Mouse (Mus musculus): Measurements from ENCODE around the gene Zfand2a. TPM values are rescaled to one million over a fixed set of nuclear protein-coding genes. Genes with fewer than 3 reads are reported as not detected.

Zfand2a gene
- 10 to 100 TPM; 14.0 to 16.7 TPM for total RNA-seq (2021)
- 12.0 and 17.6 TPM in 2 replicates for polyA plus RNA-seq (2012; rRNA removed)
- long read RNA-seq, partial matches to known transcripts = 0 of 4 reads
- long read RNA-seq, other reads (novel, unspliced or antisense) = 2 of 4 reads

DNA sequence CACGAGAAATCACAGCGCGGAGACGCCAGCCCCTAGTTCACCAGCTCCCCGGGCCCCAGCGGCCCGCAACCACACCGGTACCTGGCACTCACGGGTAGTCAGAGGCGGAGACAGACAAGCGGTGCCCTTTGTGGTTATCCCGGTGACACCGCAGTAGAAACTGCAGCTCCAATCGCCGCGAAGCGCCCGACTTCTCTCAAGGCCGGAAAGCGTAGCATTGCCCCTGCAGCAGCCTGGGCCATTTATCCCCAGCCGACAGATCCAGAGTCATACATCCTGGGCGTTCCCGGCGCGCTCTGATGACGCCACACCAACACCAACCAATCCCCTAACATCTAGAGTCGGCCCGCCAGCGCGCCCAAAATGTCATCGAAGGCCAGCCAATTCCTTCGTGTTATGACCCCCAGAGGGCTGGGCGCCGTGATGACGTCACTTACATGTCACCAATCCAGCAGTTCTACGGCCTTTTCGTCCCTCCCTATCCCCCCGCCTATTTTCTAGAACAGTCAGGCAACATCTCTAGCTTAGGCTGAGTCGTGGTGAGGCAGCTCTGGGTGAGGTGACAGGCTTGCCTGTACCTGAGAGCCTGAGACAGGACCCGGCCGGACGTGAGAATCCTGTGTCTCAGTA lies at the start of gene Zfand2a:
Gene Zfand2a, minus strand, starts transcription at position 365 of the 630 bp plus-strand sequence.
- WGBS = under 1% methylated on average over 42 of the region's 42 CpGs
- H3K9ac ChIP-seq (ENCODE audit: low read depth, low read length) = peak within 1 kb of the TSS; percentile 82
- H3K27ac ChIP-seq = peak within 1 kb of the TSS; percentile 97
- DNase-seq = peak; percentile 98 to 99
- peak within 1 kb of the TSS; percentile 87 for H3K4me3 ChIP-seq
- H3K79me2 ChIP-seq (replicated peaks; ENCODE audit: control insufficient read depth, insufficient read depth, low read length) = no peaks in the 10 kb centered on the region
- peaks cover 3% of the 10 kb centered on the region for H3K4me1 ChIP-seq (ENCODE audit: control insufficient read depth, insufficient read depth, low read length)
- TF ChIP-seq EP300 (IDR thresholded peaks at IDR 0.05; ENCODE audit: insufficient read depth, low read depth, low read length) = peak; percentile 92
- TF ChIP-seq POLR2A (IDR thresholded peaks at IDR 0.05; ENCODE audit: insufficient read depth, low read depth, low read length) = peak; percentile 96
- no peak for TF ChIP-seq CTCF (IDR thresholded peaks at IDR 0.05)
- intact Hi-C loops (cut with DNase I) = loop anchor here (1.0 to 5.0 kb wide), 2 partner anchors 24 to 142 kb away; partner anchors contain the start of gene 3110082I17Rik
- no peaks in the 10 kb centered on the region for H3K36me3 ChIP-seq (ENCODE audit: control insufficient read depth, insufficient read depth, low read length)
- no peaks in the 10 kb centered on the region for H3K27me3 ChIP-seq (ENCODE audit: control insufficient read depth, insufficient read depth, low read length)

DNA sequence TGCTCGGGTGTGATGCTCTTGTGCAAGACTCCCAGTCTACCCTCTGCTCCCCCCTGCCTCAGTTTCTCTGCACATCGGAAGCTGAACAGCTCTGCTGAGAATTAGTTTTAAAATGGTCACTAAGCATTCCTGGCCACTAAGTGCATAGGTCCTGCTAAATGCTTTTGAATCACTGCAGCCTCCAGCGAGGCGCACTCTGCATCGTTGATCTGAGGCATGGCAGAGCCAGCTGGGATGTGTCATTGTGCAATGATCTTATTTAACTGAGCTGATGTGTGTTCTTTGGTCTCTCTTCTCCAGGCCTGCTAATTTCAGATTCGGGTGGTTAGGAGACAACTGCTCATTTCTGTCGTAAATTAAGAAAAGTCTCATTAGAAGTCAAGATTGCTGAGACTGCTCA lies 44.5 kb upstream of the Zfand2a start:
- H3K27ac ChIP-seq = no peak overlapping the region
- no peak for DNase-seq
- WGBS = 66% methylated on average over 7 of the region's 7 CpGs
- H3K4me1 ChIP-seq (ENCODE audit: control insufficient read depth, insufficient read depth, low read length) = no peaks in the 10 kb centered on the region
- intact Hi-C loops (cut with DNase I) = no loop called here
- H3K27me3 ChIP-seq (ENCODE audit: control insufficient read depth, insufficient read depth, low read length) = peaks cover 3% of the 10 kb centered on the region
- TF ChIP-seq POLR2A (IDR thresholded peaks at IDR 0.05; ENCODE audit: insufficient read depth, low read depth, low read length) = no peak
- no peaks in the 10 kb centered on the region for H3K36me3 ChIP-seq (ENCODE audit: control insufficient read depth, insufficient read depth, low read length)
- H3K4me3 ChIP-seq = no peak overlapping the region
- H3K79me2 ChIP-seq (replicated peaks; ENCODE audit: control insufficient read depth, insufficient read depth, low read length) = no peaks in the 10 kb centered on the region
- H3K9ac ChIP-seq (ENCODE audit: low read depth, low read length) = no peak overlapping the region

DNA sequence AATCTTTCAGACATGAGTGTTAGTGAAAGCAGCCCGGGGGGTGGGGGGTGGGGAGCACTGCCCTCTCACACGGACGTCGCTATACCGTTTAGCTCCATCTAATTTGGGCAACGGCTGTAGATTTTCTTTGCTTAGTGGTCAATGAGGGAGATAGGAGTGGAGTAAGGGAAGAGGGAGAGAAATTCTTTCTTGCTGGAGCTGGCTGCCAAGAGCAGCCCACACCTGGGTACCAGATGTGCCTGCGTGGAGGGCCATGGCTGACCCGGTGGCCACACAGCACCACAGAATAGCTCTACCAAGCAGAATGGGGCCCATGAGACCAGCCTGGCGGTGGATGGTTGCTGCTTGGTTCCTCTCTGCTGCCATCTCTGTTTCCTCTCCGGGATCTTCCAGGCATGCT lies 37.6 kb upstream of the Zfand2a start:
- intact Hi-C loops (cut with DNase I) = no loop called here
- Histone ChIP-seq H3K36me3 (ENCODE audit: control insufficient read depth, insufficient read depth, low read length) (no peaks in the 10 kb centered on the region), H3K9ac (ENCODE audit: low read depth, low read length) (no peak overlapping the region), H3K79me2 (replicated peaks; ENCODE audit: control insufficient read depth, insufficient read depth, low read length) (no peaks in the 10 kb centered on the region), H3K27me3 (ENCODE audit: control insufficient read depth, insufficient read depth, low read length) (no peaks in the 10 kb centered on the region), H3K4me3 (no peak overlapping the region), H3K27ac (no peak overlapping the region), H3K4me1 (ENCODE audit: control insufficient read depth, insufficient read depth, low read length) (no peaks in the 10 kb centered on the region)
- 82% methylated on average over 10 of the region's 10 CpGs for WGBS
- TF ChIP-seq CTCF (IDR thresholded peaks at IDR 0.05) = no peak
- TF ChIP-seq EP300 (IDR thresholded peaks at IDR 0.05; ENCODE audit: insufficient read depth, low read depth, low read length) = no peak
- TF ChIP-seq POLR2A (IDR thresholded peaks at IDR 0.05; ENCODE audit: insufficient read depth, low read depth, low read length) = no peak
- no peak for DNase-seq

DNA sequence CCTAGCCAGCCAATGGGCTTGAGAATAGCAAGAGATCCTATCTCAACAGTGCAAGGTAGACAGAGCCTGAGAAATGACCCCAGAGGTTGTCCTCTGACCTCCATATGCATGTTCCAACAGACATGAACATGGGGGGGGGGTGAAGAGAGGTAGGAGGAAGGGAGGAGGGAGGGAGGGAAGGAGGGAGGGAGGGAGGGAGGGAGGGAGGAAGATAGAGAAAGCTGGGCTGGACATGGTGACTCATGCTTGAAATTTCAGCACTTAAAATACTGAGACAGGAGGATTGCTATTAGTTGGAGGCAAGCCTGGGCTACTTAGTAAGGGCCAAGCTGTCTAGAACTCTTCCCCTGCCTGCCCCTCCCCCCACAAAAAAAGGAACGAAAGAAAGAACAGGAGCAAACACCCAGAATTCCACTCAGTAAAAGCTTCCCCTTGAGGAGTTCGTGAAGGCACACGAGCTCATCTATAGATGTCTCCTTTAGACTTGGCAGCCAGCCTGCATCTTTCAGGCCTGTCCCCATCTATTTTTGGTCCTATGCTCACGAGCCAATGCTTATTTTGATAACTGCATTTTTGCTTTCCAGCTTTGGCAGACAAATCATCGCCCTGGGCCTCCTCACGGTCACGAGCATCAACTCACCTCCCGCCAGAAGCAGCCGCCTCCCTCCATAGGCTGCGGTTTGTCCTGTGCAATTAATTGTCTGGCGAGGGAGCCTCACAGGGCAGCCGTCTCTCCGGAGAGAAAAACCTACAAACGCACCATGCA lies 35.9 kb upstream of the Zfand2a start:
- Histone ChIP-seq H3K9ac (ENCODE audit: low read depth, low read length) (no peak overlapping the region), H3K27me3 (ENCODE audit: control insufficient read depth, insufficient read depth, low read length) (no peaks in the 10 kb centered on the region), H3K4me1 (ENCODE audit: control insufficient read depth, insufficient read depth, low read length) (no peaks in the 10 kb centered on the region), H3K4me3 (no peak overlapping the region), H3K36me3 (ENCODE audit: control insufficient read depth, insufficient read depth, low read length) (no peaks in the 10 kb centered on the region), H3K79me2 (replicated peaks; ENCODE audit: control insufficient read depth, insufficient read depth, low read length) (no peaks in the 10 kb centered on the region), H3K27ac (peak overlapping the region; percentile 41)
- peak in 1 of 2 experiments; percentile 75 for DNase-seq
- WGBS = 23% methylated on average over 14 of the region's 14 CpGs
- intact Hi-C loops (cut with DNase I) = no loop called here
- TF ChIP-seq CTCF (IDR thresholded peaks at IDR 0.05) = no peak
- peak; percentile 75; the same call in 1 of the 2 replicates for TF ChIP-seq EP300 (IDR thresholded peaks at IDR 0.05; ENCODE audit: insufficient read depth, low read depth, low read length)

DNA sequence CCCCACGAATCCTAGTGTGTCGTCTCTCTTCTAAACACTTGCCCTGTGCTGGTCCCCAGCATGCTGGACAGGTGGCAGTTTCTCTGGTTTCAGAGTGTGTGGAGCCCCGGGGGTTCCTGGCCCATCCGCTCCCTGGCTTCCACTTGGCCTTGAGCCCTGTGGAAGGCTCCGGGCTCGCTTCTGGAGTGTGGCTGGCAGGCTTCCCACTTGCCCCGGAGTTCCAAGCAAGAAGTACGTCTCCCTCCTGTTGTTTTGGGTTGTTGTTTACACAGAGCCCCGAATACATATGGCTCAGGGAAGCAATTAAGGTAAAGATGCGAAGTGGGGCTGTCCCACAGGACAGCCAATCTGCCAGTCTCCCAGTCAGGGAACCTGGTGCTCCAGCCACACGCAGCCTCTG lies 31.9 kb upstream of the Zfand2a start:
- Histone ChIP-seq H3K79me2 (replicated peaks; ENCODE audit: control insufficient read depth, insufficient read depth, low read length) (no peaks in the 10 kb centered on the region), H3K4me1 (ENCODE audit: control insufficient read depth, insufficient read depth, low read length) (no peaks in the 10 kb centered on the region), H3K27ac (no peak overlapping the region), H3K4me3 (no peak overlapping the region), H3K9ac (ENCODE audit: low read depth, low read length) (no peak overlapping the region), H3K27me3 (ENCODE audit: control insufficient read depth, insufficient read depth, low read length) (no peaks in the 10 kb centered on the region; the same call in 1 of the 2 replicates), H3K36me3 (ENCODE audit: control insufficient read depth, insufficient read depth, low read length) (no peaks in the 10 kb centered on the region)
- DNase-seq = no peak
- intact Hi-C loops (cut with DNase I) = no loop called here
- WGBS = 15% methylated on average over 11 of the region's 11 CpGs
- no peak for TF ChIP-seq CTCF (IDR thresholded peaks at IDR 0.05)
- no peak for TF ChIP-seq EP300 (IDR thresholded peaks at IDR 0.05; ENCODE audit: insufficient read depth, low read depth, low read length)
- TF ChIP-seq POLR2A (IDR thresholded peaks at IDR 0.05; ENCODE audit: insufficient read depth, low read depth, low read length) = no peak

DNA sequence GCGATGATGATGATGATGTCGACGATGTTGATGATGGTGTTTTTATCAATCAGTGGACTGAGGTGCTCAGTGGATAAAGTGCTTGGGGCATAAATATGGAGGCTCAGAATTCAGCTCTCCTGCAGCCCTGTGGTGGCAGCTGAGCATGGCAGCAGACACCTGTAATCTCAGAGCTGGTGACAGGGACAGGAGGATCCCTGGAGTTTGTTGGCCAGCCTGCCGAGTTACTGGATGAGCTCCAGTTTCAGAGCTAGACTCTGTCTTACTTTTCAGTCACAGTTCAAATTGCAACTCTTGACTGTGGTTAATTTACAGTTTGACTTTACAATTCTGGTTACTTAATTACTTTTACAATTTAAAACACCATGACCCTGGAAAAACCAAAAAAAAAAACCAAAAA lies 27.9 kb upstream of the Zfand2a start:
- Histone ChIP-seq H3K79me2 (replicated peaks; ENCODE audit: control insufficient read depth, insufficient read depth, low read length) (no peaks in the 10 kb centered on the region), H3K9ac (ENCODE audit: low read depth, low read length) (no peak overlapping the region), H3K27ac (no peak overlapping the region), H3K27me3 (ENCODE audit: control insufficient read depth, insufficient read depth, low read length) (no peaks in the 10 kb centered on the region; the same call in 1 of the 2 replicates), H3K36me3 (ENCODE audit: control insufficient read depth, insufficient read depth, low read length) (no peaks in the 10 kb centered on the region), H3K4me1 (ENCODE audit: control insufficient read depth, insufficient read depth, low read length) (no peaks in the 10 kb centered on the region), H3K4me3 (no peak overlapping the region)
- intact Hi-C loops (cut with DNase I) = no loop called here
- TF ChIP-seq EP300 (IDR thresholded peaks at IDR 0.05; ENCODE audit: insufficient read depth, low read depth, low read length) (no peak), CTCF (IDR thresholded peaks at IDR 0.05) (no peak)
- 77% methylated on average over 4 of the region's 4 CpGs for WGBS
- no peak for DNase-seq

Data from heart, adult 2 months (tissue).